Mouse (Mus musculus) limb, embryonic 11.5 days (tissue): ENCODE data around the gene Hsd17b7. TPM values are rescaled to one million over a fixed set of nuclear protein-coding genes. Genes with fewer than 3 reads are reported as not detected.
A peak's percentile ranks its signal among the peaks of the same experiment; 100 is the strongest.

Source experiments
- ATAC-seq: fragments of 200-750 bp; cut with Nextera tagmentation; 2 replicates; pipeline ENCODE4 v1.8.0; 2017; ENCODE audit warnings: low read depth; ENCODE audit not compliant: insufficient number of reproducible peaks, low FRiP score, low TSS enrichment
- DNase-seq: peaks from one replicate; pipeline ENCODE4 v3.0.0-alpha.2; 2015; ENCODE audit warnings: low spot score
- H3K27ac ChIP-seq: fragments of 300-500 bp; sonication (generic); replicated peaks from 2 replicates; pipeline ENCODE4 v1.5.1; 2014; ENCODE audit warnings: low read depth, mild to moderate bottlenecking, low read length
- H3K27me3 ChIP-seq: fragments of 300-500 bp; sonication (generic); 2 replicates; pipeline ENCODE4 v1.6.1; 2014; ENCODE audit warnings: mild to moderate bottlenecking, low read length, mixed read lengths; ENCODE audit not compliant: control insufficient read depth, insufficient read depth
- H3K36me3 ChIP-seq: fragments of 300-500 bp; sonication (generic); 2 replicates; pipeline ENCODE4 v1.6.1; 2014; ENCODE audit warnings: mild to moderate bottlenecking, low read length, moderate library complexity, mixed read lengths; ENCODE audit not compliant: control insufficient read depth, insufficient read depth
- H3K4me1 ChIP-seq: fragments of 300-500 bp; sonication (generic); 2 replicates; pipeline ENCODE4 v1.6.1; 2014; ENCODE audit warnings: low read length, mixed read lengths; ENCODE audit not compliant: control insufficient read depth, insufficient read depth
- H3K4me2 ChIP-seq: fragments of 300-500 bp; sonication (generic); 2 replicates; pipeline ENCODE4 v1.6.1; 2014; ENCODE audit warnings: low read depth, mild to moderate bottlenecking, moderate library complexity; ENCODE audit not compliant: severe bottlenecking
- H3K4me3 ChIP-seq: fragments of 300-500 bp; sonication (generic); 2 replicates; pipeline ENCODE4 v1.5.1; 2014; ENCODE audit warnings: low read depth, low read length
- H3K9ac ChIP-seq: fragments of 300-500 bp; sonication (generic); 2 replicates; pipeline ENCODE4 v1.6.1; 2014; ENCODE audit warnings: mild to moderate bottlenecking, low read length
- H3K9me3 ChIP-seq: fragments of 300-500 bp; sonication (generic); 2 replicates; pipeline ENCODE4 v1.6.1; 2016; ENCODE audit warnings: low read length; ENCODE audit not compliant: control insufficient read depth
- WGBS: fragments of 180-500 bp; shearing (Covaris S2); extraction: QIAGEN DNeasy Blood & Tissue Kit; methylation state at CpG from one replicate; pipeline ENCODE4 v1.1.7; 2014; 5-methylcytosine and 5-hydroxymethylcytosine counted together
- polyA plus RNA-seq: library from polyadenylated mRNA; unstranded; fragments of >200 nt; fragmentation: Nextera tagmentation; extraction: Ambion mirVana; gene quantifications from 2 replicates; pipeline ENCODE4 v1.2.1, GENCODE M21; 2014

The Hsd17b7 gene
- polyA plus RNA-seq, 1 experiment from 2014 or later, result 14.3 TPM

DNA sequence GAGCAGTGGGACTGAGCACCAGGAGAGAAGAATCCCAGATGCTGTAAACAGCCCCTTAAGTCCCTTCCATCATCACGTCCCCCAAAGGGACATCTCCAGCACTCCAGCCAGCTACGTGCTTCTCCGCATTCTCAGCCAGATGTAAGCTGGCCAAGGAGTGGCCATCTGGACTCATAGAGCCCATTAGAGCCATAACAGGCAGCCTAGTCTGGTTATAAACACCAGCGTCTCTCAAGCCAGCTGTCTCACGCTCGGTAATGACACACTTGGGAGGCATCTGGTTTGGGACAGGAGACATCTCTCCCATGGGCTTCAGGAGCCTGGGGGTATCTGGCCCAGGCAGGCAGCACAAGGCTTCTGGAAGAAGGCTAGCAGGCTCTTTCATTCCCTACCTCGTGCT is 52.4 kb downstream of the Hsd17b7 start:
- H3K36me3 ChIP-seq, result no peaks in the 10 kb centered on the region
- H3K4me1 ChIP-seq, result peaks cover 8% of the 10 kb centered on the region; the same call in 1 of the 2 replicates
- no peak overlapping the region for H3K9ac ChIP-seq
- ATAC-seq (peak; percentile 58; the same call in 1 of the 2 replicates), DNase-seq (peak; percentile 62)
- H3K27me3 ChIP-seq, result no peaks in the 10 kb centered on the region
- WGBS, result 12% methylated on average over 7 of the region's 7 CpGs
- no peak overlapping the region for H3K4me2 ChIP-seq
- no peak overlapping the region for H3K4me3 ChIP-seq
- 0 out of 2 replicates have a peak overlapping the region, but pooled peaks have one; percentile 21 for H3K27ac ChIP-seq
- no peaks in the 10 kb centered on the region for H3K9me3 ChIP-seq

DNA sequence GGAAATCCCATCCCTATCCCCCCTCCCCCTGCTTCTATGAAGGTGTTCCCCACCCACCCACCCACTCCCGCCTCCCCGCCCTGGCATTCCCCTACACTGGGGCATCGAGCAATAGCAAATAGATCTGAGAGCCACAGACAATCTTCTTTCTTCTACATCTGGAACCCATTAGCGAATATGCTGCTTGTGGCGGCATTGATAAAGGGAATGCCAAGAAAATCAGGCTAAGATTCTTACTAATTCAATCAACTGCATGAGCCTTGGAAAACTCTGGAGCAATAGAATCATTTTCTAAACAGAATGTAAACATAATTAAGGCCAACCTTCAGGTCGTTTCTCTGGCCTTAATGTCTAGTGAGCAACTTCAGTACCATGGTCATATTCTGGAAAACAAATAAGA is 57.5 kb downstream of the Hsd17b7 start:
- Histone ChIP-seq H3K9me3 (no peaks in the 10 kb centered on the region), H3K4me3 (no peak overlapping the region)
- ATAC-seq, result no peak

DNA sequence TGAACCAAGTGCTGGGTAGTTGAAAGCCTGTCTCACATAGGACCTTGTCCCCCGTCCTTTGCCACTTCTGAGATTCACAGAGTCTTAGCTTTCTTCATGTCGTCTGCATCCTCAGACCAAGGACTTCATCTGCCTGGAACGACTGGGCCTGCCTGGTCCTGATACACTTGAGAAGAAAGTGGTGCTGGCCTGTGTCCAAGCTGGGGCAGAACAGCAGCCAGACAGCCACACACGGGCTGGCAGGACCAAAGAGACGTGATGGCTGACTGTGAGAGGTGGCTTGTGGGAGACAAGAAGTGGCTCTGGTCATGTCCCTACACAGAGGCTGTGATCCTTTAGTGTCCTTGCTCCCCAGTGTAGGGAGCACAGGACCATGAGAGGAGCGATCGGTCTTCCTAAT is 58.3 kb downstream of the Hsd17b7 start:
- 90% methylated on average over 7 of the region's 7 CpGs for WGBS
- no peak for ATAC-seq
- Histone ChIP-seq H3K27ac (no peak overlapping the region), H3K36me3 (no peaks in the 10 kb centered on the region), H3K4me1 (no peaks in the 10 kb centered on the region), H3K4me3 (no peak overlapping the region), H3K27me3 (no peaks in the 10 kb centered on the region), H3K4me2 (no peak overlapping the region), H3K9ac (no peak overlapping the region), H3K9me3 (no peaks in the 10 kb centered on the region)
- DNase-seq, result no peak

More for the DNA sequence above, 57.5 kb downstream of the Hsd17b7 start:
- no peaks in the 10 kb centered on the region for H3K36me3 ChIP-seq
- no peaks in the 10 kb centered on the region for H3K4me1 ChIP-seq
- no peak overlapping the region for H3K9ac ChIP-seq
- H3K27me3 ChIP-seq, result no peaks in the 10 kb centered on the region
- no peak overlapping the region for H3K4me2 ChIP-seq
- no peak overlapping the region for H3K27ac ChIP-seq
- DNase-seq, result no peak
- 54% methylated on average over 6 of the region's 6 CpGs for WGBS

DNA sequence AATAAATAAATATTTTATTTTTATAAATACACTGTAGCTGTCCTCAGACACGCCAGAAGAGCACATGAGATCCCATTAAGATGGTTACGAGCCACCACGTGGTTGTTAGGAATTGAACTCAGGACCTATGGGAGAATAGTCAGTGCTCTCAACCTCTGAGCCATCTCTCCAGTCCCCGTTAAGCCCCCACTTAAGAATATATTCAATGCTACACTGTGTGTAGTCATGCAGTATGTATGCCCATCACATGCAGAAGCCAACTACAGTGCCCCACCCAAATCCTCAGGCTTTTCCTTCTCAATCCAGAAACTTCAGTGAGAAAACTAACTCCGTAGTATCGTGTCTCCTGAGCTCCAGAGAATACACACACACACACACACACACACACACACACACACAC is 59.4 kb downstream of the Hsd17b7 start:
- H3K4me3 ChIP-seq, result no peak overlapping the region
- WGBS, result 90% methylated on average over 6 of the region's 6 CpGs
- H3K36me3 ChIP-seq, result no peaks in the 10 kb centered on the region
- H3K27me3 ChIP-seq, result no peaks in the 10 kb centered on the region
- H3K9me3 ChIP-seq, result no peaks in the 10 kb centered on the region
- no peak for DNase-seq
- H3K4me1 ChIP-seq, result no peaks in the 10 kb centered on the region
- peak; percentile 47; the same call in 1 of the 2 replicates for ATAC-seq
- H3K4me2 ChIP-seq, result no peak overlapping the region
- H3K9ac ChIP-seq, result no peak overlapping the region
- H3K27ac ChIP-seq, result no peak overlapping the region

DNA sequence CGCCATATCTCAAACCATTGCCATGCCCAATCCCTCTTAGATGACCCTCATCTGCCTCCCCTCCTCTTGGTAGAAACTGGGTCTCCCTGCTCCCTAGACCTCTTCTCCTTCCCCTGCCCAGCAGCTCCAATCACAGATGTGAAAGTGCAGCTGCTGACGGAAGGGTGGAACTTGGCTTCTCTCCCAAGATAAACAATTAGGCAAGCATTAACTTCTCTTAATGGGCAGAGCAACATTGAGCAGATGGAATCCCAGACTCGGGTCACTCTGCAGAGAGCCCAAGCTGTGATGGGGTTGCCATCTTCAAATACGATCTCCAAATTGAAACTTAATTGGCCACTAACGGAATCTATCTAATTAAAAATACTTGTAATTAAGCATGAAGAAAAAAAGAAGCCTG is 59.9 kb downstream of the Hsd17b7 start:
- no peak overlapping the region for H3K4me2 ChIP-seq
- H3K27me3 ChIP-seq, result no peaks in the 10 kb centered on the region
- H3K4me1 ChIP-seq, result no peaks in the 10 kb centered on the region
- no peak overlapping the region for H3K27ac ChIP-seq
- no peaks in the 10 kb centered on the region for H3K36me3 ChIP-seq
- no peaks in the 10 kb centered on the region for H3K9me3 ChIP-seq
- ATAC-seq, result no peak
- H3K9ac ChIP-seq, result no peak overlapping the region
- H3K4me3 ChIP-seq, result no peak overlapping the region
- 87% methylated on average over 5 of the region's 5 CpGs for WGBS
- no peak for DNase-seq

DNA sequence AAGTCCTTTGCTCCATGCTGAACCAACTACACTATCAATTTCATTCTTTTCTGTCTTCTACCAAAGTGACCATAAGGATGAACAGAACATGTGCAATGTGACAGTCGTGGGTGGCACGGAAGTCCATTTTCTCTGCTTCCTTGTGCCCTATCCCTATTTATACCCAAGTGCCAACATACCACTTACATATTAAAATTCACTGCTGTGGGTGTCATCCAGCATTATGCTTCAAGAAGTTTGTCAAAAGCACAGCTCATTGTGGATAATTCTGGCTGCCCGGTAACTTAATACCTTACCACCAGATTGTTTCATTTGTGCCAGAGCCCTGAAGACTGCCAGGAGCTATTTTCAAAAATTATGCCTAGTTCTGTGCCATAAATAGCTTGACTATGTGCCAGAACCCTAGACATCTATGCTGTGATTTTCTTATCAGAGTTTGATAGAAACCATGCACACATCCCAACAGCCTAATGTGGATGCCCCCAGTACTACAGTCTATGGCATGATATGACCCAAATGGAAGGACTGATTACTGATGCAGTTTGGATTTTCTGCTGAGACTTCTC is 68.2 kb downstream of the Hsd17b7 start:
- Histone ChIP-seq H3K9ac (no peak overlapping the region), H3K4me2 (no peak overlapping the region), H3K4me3 (no peak overlapping the region), H3K27me3 (no peaks in the 10 kb centered on the region), H3K9me3 (no peaks in the 10 kb centered on the region), H3K27ac (no peak overlapping the region), H3K4me1 (no peaks in the 10 kb centered on the region), H3K36me3 (no peaks in the 10 kb centered on the region)
- no peak for DNase-seq
- WGBS, result 90% methylated on average over 3 of the region's 3 CpGs
- ATAC-seq, result no peak

Other genes starting within 250 kb of the Hsd17b7 start
- gene Rgs4, start 221.6 kb downstream of the Hsd17b7 start, polyA plus RNA-seq, result 0.41 TPM in 2 replicates
- not detected in 2 replicates for gene Ccdc190, start 40.6 kb downstream of the Hsd17b7 start, polyA plus RNA-seq
- 104 and 108 TPM in 2 replicates for gene Ddr2, start 141.5 kb upstream of the Hsd17b7 start, polyA plus RNA-seq
- gene Uap1, start 205.7 kb upstream of the Hsd17b7 start, polyA plus RNA-seq, result 66.6 and 67.0 TPM in 2 replicates
- gene Uhmk1, start 246.2 kb upstream of the Hsd17b7 start, polyA plus RNA-seq, result 9.2 and 11.6 TPM in 2 replicates